Mouse (Mus musculus) large intestine, adult 2 months (tissue): Measurements from ENCODE around the gene Mid1. TPM values are rescaled to one million over a fixed set of nuclear protein-coding genes. Genes with fewer than 3 reads are reported as not detected.
"Not testable (repeated sequence)": the region's sequence is repeated elsewhere in the genome, so short reads cannot be mapped to it uniquely, and the experiment has no call there.

Experiments
- DNase-seq: peaks from one replicate; pipeline ENCODE4 v3.0.0-alpha.2; 2012; ENCODE audit warnings: low read depth, low spot score
- WGBS: fragments of 180-500 bp; shearing (Covaris S2); methylation state at CpG from one replicate; pipeline ENCODE4 v1.1.7; 2018; 5-methylcytosine and 5-hydroxymethylcytosine counted together
- polyA plus RNA-seq: library from polyadenylated mRNA; depleted of rRNA; stranded (reverse); fragments of >200 nt; gene quantifications from 2 replicates; pipeline ENCODE4 v1.2.3, GENCODE M21; 2012

Gene Mid1
- polyA plus RNA-seq, 1 experiment: 5.1 TPM

GRCm38 (mm10) chrX:169980809-169981289 lies 295.9 kb downstream of the Mid1 start:
- 81% methylated on average over 12 of the region's 12 CpGs for WGBS
- no peak for DNase-seq

GRCm38 (mm10) chrX:169981761-169982181 lies 296.8 kb downstream of the Mid1 start:
- DNase-seq: not testable (repeated sequence)
- 76% methylated on average over 19 of the region's 19 CpGs for WGBS

- 87% methylated on average over 23 of the region's 23 CpGs for WGBS
- DNase-seq: not testable (repeated sequence)
Observed at GRCm38 (mm10) chrX:169982606-169983400, 297.8 kb downstream of the Mid1 start.

- DNase-seq: not testable (repeated sequence)
- WGBS: 87% methylated on average over 19 of the region's 19 CpGs
Observed at GRCm38 (mm10) chrX:169983401-169984165, 298.6 kb downstream of the Mid1 start.

- DNase-seq: not testable (repeated sequence)
- WGBS: 87% methylated on average over 7 of the region's 7 CpGs
Observed at GRCm38 (mm10) chrX:169984331-169984730, 299.3 kb downstream of the Mid1 start.

GRCm38 (mm10) chrX:169984853-169985252 lies 299.9 kb downstream of the Mid1 start:
- 91% methylated on average over 21 of the region's 21 CpGs for WGBS
- not testable (repeated sequence) for DNase-seq

- not testable (repeated sequence) for DNase-seq
Observed at GRCm38 (mm10) chrX:169985796-169986195, 300.8 kb downstream of the Mid1 start.

GRCm38 (mm10) chrX:169986519-169987367 lies 301.7 kb downstream of the Mid1 start:
- 52% methylated on average over 51 of the region's 51 CpGs for WGBS
- DNase-seq: not testable (repeated sequence)

More at GRCm38 (mm10) chrX:169985796-169986195, 300.8 kb downstream of the Mid1 start:
- WGBS: 86% methylated on average over 18 of the region's 18 CpGs

- not testable (repeated sequence) for DNase-seq
- 88% methylated on average over 28 of the region's 28 CpGs for WGBS
Observed at GRCm38 (mm10) chrX:169987368-169987837, 302.4 kb downstream of the Mid1 start.

- DNase-seq: not testable (repeated sequence)
- 94% methylated on average over 56 of the region's 56 CpGs for WGBS
Observed at GRCm38 (mm10) chrX:169988571-169989218, 303.7 kb downstream of the Mid1 start.

GRCm38 (mm10) chrX:169989219-169989595 lies 304.2 kb downstream of the Mid1 start:
- not testable (repeated sequence) for DNase-seq
- 86% methylated on average over 8 of the region's 8 CpGs for WGBS

- DNase-seq: not testable (repeated sequence)
- 81% methylated on average over 56 of the region's 56 CpGs for WGBS
Observed at GRCm38 (mm10) chrX:169989691-169990631, 305.0 kb downstream of the Mid1 start.

- not testable (repeated sequence) for DNase-seq
- 13% methylated on average over 15 of the region's 28 CpGs for WGBS
Observed at GRCm38 (mm10) chrX:169991128-169991873, 306.3 kb downstream of the Mid1 start.

- not testable (repeated sequence) for DNase-seq
- WGBS: 20% methylated on average over 8 of the region's 15 CpGs
Observed at GRCm38 (mm10) chrX:169992086-169992930, 307.3 kb downstream of the Mid1 start.

- WGBS: 49% methylated on average over 5 of the region's 8 CpGs
- not testable (repeated sequence) for DNase-seq
Observed at GRCm38 (mm10) chrX:169992951-169993547, 308.1 kb downstream of the Mid1 start.
